Mouse (Mus musculus): ENCODE measurements around the gene Sipa1l3. TPM values are rescaled to one million over a fixed set of nuclear protein-coding genes. Genes with fewer than 3 reads are reported as not detected.
A peak's percentile ranks its signal among the peaks of the same experiment; 100 is the strongest.

The Sipa1l3 gene
- total RNA-seq, 2 experiments from 2014 or later = 9.6 to 11.1 TPM

- no peak for DNase-seq
Measured at GRCm38 (mm10) chr7:29304463-29305262, 213.8 kb downstream of the Sipa1l3 start.

GRCm38 (mm10) chr7:29303738-29304462 is 214.5 kb downstream of the Sipa1l3 start, which contains the start of gene Dpf1:
Gene Dpf1 (plus strand): TSS chr7:29303951.
- DNase-seq = peak; percentile 64 to 67

DNA sequence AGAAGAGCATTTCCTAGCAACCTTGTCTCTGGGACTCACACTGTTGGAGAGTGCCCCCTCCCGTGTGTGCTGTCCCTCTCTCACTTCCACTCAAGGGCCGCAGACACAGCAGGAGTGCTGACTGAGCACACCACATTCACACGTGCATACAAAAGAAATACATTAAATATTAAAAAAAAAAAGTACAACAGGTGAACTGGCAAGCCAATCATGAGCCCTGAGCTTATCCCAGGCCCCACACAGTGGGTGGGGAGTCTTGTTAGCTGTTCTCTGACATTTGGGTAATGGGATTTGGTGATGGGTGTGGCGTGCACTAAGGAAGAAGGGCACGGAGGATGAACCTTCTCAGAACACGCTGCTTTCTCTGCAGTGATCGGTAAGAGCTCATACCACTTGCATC is 215.8 kb downstream of the Sipa1l3 start:
- no peak for DNase-seq

GRCm38 (mm10) chr7:29301127-29301566 is 217.3 kb downstream of the Sipa1l3 start:
- peak; percentile 61 to 85 for DNase-seq

DNA sequence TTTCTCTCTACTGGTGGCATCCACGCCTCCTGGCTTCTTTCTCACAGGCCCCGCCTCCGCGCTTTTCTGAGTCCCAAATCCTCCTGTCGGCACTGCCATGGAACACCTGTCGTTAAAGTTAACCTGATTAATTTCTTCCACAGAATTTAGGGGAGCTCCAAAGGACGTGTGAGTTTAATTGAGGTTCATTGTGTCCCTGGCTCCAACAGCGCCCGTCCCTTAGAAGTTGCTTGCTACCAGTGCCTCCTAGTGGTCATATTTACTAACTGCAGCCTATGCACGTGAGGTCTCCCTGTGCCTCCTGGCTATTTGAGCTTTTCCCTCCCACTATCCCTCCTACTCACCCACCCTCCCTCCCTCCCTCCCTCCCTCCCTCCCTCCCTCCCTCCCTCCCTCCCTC is 221.4 kb downstream of the Sipa1l3 start:
- peak; percentile 78 to 80 for DNase-seq

DNA sequence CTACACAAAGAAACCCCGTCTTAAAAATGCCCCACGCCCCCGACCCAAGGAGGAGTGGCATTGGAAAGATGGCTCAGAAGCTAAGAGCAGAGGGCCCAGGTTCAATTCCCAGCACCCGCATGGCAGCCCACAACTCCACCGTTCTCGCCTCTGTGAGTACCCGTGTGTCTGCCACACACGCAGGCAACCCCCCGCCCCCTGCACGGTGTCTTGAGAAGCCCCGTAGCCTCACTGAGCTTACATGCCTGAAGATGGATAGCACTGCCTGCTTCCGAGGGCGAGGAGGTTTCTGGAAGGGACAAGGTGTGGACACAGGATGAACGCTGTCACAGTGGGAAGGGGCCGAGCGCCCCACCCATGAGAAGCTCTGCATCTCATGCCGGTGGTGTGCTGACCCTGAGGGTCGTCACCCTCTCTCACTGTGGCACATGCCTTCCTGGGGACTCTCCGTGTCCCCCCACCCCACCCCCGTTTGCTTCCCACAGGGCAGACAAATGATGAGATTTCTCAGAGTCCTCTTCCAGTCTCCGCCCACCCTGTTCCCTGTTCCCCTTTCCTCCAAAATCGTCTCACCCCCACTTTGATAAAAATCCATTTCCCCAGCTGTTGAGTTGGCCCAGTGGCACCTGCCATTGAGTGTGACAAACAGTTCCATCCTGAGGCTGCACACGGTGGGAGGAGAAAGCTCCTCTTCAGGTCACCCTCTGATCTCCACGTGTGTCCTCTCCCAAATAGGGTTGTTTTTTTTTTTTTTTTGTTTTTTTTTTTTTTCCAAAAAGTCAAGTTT is 222.4 kb downstream of the Sipa1l3 start:
- no peak for DNase-seq

DNA sequence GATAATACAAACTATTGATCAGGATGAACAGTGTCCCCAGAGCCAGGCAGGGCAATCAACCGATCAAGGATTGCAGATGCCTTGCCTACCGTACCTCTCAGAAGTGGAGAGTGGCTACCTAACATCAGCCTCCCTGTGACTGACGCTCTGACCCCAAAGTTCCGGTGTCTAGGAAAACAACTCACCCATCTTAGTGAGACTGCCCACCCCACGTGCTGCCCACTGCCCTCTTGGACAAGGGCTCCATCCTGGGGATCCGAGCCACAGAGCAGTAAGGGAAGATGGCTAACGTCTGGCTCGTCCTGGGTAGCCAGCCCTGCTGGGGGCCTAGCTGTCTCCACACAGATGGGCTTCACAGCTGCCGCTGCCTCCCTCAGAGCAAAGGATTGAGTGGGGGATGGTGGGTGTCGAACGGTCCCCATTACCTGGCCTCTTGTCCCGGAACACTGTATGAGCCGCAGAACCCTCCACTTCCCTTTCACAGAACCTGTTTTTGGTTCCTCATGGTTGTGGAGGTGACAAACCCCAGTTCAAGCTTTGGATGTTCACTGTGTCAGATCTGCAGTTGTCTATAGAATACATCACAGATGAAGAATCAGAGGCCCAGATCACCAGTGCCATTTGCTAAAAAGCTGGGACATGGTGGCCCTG is 224.2 kb downstream of the Sipa1l3 start:
- no peak for DNase-seq

DNA sequence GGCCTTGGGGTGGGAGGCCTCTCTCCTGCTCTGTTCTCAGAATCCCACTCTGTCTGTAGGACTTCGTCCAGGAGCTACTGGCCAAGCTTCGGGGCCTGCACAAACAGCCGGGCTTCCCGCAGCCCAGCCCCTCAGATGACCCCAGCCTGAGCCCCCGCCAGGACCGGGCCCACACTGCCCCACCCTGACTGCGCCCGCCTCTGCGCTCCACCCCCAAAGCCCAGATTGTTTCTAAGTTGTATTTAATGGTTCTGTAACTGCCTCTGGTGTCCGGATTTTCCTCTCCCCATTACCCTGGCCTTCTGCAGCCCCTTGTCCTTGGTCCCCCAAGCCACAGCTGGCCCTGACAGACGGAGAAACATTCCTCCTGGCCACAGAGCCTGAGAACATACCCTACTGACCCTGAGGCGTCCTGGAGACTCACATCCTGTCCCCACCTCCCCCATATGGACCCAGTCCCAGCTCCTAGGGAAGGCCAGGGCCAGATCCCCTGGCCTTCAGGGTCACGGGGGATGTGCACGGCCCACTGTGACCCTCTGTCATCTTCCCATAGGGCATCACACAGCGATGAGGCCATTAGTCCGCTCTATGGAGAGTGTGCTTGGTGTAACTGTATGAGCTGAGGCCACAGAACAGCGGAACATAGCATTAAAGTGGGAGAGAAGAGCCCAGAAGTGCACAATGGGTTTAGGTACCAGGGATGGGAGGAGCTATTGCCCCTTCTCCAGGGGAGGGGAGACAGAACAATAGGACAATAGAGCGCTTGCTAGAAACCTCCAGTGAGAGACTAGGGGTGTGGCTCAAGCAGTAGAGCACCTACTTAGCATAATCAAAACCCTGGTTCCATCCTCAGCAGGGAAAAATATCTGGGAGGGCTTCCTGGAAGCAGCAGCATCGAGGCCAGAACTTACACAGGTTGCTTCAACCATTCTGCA is 225.0 kb downstream of the Sipa1l3 start:
- peak; percentile 67 to 69 for DNase-seq

DNA sequence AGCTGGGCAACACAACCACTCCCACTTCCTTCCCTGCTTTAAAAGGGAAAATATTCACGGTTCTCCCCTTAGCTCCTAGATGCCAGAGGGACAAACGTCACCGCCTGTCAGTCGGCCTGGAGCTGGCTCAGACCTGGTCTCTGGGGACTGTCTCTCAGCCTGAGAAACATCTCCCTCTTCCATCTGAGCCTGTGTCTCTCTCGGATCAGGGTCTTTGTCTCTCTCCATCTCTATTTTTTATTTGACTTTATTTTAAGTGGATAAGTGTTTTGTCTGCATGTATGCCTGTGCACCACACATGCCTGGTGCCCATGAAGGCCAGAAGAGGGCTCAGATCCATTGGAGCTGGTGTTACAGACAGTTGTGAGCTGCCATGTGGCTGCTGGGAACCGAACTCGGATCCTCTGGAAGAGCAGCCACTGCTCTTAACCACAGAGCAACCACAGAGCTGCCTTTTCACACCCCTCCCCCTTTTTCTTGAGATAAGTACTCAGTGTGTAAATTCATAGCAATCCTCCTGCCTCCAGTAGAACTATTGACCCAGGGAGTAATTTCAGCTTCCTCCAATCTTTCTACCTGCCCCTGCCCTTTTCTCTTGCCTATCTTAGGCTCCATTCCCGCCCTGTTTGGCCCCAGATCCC is 225.9 kb downstream of the Sipa1l3 start:
- DNase-seq = peak; percentile 66 to 82

DNA sequence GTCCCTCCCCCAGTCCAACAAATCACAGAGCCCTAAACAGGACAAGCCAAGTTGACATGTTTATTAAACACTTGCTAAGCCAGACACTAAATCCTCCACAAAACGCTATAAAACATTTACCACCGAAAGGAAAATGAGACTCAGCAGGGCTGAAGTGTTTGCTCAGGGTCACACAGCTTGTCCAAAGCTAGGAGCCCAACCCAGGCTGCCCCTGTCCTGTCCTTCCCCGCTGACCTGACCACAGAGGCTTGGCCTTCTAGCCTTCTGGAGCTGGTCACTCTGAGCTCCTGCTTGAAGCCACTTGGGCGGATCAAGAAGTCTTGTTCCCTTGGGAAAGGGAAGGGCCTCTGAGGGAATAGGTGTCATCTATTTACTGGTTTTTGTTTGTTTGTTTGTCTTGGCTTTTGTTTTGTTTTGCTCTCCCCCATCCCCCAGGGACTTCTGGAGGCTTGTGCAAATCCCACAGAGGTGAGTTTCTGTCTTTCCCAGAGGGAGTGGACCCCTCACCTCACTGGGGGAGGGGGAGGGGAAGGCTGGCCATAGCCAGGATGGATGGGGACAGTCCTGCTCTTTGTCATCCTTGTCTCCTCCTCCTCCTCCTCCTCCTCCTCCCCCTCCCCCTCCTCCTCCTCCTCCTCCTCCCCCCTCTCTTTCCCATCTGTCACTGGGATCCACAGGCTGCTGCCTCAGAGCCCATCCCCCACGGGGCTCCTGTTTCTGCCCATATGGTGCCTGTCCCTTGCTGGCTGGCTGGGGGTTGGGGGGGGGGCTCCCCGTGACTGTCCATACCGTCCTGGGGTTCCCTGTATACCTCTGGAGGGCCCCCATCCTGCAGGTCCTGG is 226.6 kb downstream of the Sipa1l3 start:
- no peak for DNase-seq

DNA sequence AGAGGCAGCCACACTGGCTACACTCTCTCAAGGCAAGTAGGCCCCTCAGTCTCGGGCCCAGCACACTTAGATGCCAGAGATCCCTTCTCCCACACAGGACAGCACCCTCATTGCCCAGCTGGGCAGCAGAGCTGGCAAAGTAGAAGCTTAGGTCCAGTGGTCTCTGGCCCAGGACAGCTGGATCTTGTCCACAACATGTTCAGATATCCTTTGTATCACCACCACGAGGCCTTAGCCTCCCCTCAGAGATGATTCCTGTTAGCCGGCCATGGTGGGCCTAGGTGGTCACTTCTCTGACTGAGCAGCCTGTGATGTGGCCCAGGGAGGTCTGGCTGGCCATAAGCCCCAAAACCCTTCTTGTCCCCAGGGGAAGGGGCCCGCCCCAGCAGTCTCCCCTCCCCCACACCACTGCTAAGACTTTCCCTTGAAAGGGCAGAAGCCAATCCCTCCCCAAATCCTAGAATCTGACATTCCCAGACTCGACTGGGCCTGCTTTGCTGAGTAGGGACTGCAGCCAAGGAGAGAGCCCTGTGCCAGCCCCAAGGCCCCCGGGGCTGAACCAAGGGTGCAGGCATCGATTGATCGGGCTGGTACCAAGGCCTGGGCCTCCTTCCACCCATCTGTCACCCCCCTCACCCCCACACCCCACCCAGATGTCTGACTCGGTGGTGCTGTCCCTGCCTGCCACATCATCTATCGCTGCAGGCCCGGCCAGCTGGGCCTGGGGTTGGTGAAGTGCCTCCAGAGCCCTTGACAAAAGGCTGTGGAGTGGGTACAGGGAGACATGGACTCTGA is 227.6 kb downstream of the Sipa1l3 start:
- DNase-seq = no peak

- no peak for DNase-seq
Measured at GRCm38 (mm10) chr7:29289856-29290255, 228.6 kb downstream of the Sipa1l3 start.

- DNase-seq = peak; percentile 76 to 87
Measured at GRCm38 (mm10) chr7:29288942-29289638, 229.4 kb downstream of the Sipa1l3 start, which contains the start of gene Ppp1r14a. Gene Ppp1r14a (plus strand): TSS chr7:29289308.

- no peak for DNase-seq
Measured at GRCm38 (mm10) chr7:29288079-29288478, 230.4 kb downstream of the Sipa1l3 start.

DNA sequence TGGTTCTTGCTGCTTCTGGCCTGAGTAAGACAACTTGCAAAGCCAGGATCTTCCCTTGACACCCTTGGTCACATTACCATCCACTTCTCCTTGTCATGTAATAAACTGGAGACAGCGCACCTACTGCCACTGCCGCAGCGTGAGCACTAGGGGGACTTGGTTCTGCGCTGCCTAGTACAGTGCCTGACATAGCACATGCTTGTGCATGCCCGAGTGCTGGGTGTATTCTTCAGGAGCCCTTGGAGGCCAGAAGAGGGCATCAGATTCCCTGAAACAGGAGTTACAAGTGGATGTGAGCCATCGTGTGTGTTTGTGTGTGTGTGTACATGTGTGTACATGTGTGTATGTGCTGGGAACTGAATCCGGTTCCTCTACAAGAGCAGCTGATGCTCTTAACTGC is 231.0 kb downstream of the Sipa1l3 start:
- no peak for DNase-seq

DNA sequence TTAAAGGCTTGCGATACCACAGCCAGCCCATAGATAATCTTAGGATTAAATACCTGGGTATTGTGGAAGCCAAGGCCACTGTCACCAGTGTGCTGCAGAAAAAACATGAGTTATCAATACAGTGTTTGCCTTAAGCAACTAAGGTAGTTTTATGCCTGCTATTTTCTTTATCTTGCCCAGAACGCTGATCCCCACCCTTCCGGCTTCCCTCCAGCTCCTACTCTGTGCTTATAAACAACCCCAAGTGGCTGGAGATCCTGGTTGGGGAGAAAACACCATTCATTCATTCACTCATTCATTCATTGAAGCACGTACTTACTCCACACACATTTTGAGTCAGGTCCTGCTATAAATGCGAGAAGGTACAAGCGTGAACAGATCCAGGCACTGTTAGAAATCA is 233.9 kb downstream of the Sipa1l3 start:
- DNase-seq = no peak

GRCm38 (mm10) chr7:29283876-29284275 is 234.6 kb downstream of the Sipa1l3 start:
- DNase-seq = no peak

- no peak for DNase-seq
Measured at GRCm38 (mm10) chr7:29282074-29282554, 236.3 kb downstream of the Sipa1l3 start.

All from heart, adult 18-20 months (tissue).